Mouse (Mus musculus) heart, adult 10 weeks (tissue): ENCODE measurements around the gene Gbp9. TPM values are rescaled to one million over a fixed set of nuclear protein-coding genes. Genes with fewer than 3 reads are reported as not detected.

Source experiments
- polyA plus RNA-seq: library from polyadenylated mRNA; stranded (reverse); fragments of 350-450 nt; fragmentation: Illumina TruSeq; extraction: RNeasy Lipid Tissue Mini Kit (QIAGEN cat#74804); gene quantifications from one replicate; pipeline ENCODE4 v1.2.3, GENCODE M21; 2014; ENCODE audit warnings: low read depth, low replicate concordance

The Gbp9 gene
- 13.1 TPM for polyA plus RNA-seq

DNA sequence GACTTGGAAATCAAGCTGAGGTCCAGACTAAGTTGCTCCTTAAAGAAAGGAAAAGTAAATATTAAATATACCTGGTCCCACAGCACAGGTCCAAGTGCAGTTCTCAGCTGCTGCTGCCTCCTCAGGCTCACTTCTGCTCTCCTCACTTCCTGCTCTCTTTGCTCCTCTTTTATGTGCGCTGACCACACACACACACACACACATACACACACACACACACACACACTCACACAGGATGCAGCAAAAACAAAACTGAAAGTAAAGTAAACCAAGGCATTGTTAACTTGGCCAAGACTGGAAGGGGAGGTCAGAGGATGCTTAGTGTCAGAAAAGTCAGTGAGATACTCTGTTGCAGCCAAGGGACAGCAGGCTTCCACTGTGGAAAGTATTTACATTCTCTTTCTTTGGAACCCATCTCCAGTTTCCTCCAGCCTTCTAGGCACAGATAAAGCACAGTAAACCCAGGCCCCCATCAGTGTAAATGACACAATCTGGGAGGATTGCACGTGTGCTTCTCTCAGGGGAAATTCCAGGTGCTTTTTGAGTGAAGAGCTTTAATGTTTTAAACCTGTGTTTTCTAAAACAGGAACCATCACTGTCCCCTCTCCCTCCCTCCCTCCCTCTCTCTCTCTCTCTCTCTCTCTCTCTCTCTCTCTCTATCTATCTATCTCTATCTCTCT is at the start of gene Gbp9, which contains the start of the genes Gbp8 and Gbp4:
TSS of gene Gbp9 (minus strand) at position 131 of the 680 bp plus-strand sequence.
TSS of gene Gbp8 (minus strand) at position 132 of the 680 bp plus-strand sequence.
TSS of gene Gbp4 (minus strand) at position 178 of the 680 bp plus-strand sequence.

Other genes starting within 250 kb of the Gbp9 start
- gene Abcg3, start 156.8 kb downstream of the Gbp9 start, polyA plus RNA-seq, result 0.26 TPM
- 0.81 TPM for gene Gbp8, start within 50 bp of the Gbp9 start, polyA plus RNA-seq
- 10.7 TPM for gene Gbp4, start within 50 bp of the Gbp9 start, polyA plus RNA-seq
- 1.7 TPM for gene Gbp10, start 100.0 kb upstream of the Gbp9 start, polyA plus RNA-seq
- 0.94 TPM for gene Gm43302, start 154.2 kb upstream of the Gbp9 start, polyA plus RNA-seq
- gene Gbp6, start 154.2 kb upstream of the Gbp9 start, polyA plus RNA-seq, result 37.8 TPM